Mouse (Mus musculus) adrenal gland, postnatal 25 days (tissue): ENCODE data around the gene Atf2. TPM values are rescaled to one million over a fixed set of nuclear protein-coding genes. Genes with fewer than 3 reads are reported as not detected.
"Not testable (repeated sequence)": the region's sequence is repeated elsewhere in the genome, so short reads cannot be mapped to it uniquely, and the experiment has no call there.

Experiments used
- DNase-seq: peaks from one replicate; pipeline ENCODE4 v3.0.0; 2021; ENCODE audit warnings: mixed read lengths
- long read RNA-seq: library from polyadenylated mRNA; stranded (forward); transcript quantifications from one replicate; pipeline ENCODE4 v2.0.0, GENCODE M21; 2021
- total RNA-seq: library from RNA; stranded (reverse); gene quantifications from 2 replicates; pipeline ENCODE4 v1.2.3, GENCODE M21; 2021

Gene Atf2
- 66.7 and 75.0 TPM in 2 replicates for total RNA-seq
- long read RNA-seq, full-length matches to known transcripts: 5 of 13 reads
- long read RNA-seq, partial matches to known transcripts: 3 of 13 reads
- long read RNA-seq, other reads (novel, unspliced or antisense): 5 of 13 reads

DNA sequence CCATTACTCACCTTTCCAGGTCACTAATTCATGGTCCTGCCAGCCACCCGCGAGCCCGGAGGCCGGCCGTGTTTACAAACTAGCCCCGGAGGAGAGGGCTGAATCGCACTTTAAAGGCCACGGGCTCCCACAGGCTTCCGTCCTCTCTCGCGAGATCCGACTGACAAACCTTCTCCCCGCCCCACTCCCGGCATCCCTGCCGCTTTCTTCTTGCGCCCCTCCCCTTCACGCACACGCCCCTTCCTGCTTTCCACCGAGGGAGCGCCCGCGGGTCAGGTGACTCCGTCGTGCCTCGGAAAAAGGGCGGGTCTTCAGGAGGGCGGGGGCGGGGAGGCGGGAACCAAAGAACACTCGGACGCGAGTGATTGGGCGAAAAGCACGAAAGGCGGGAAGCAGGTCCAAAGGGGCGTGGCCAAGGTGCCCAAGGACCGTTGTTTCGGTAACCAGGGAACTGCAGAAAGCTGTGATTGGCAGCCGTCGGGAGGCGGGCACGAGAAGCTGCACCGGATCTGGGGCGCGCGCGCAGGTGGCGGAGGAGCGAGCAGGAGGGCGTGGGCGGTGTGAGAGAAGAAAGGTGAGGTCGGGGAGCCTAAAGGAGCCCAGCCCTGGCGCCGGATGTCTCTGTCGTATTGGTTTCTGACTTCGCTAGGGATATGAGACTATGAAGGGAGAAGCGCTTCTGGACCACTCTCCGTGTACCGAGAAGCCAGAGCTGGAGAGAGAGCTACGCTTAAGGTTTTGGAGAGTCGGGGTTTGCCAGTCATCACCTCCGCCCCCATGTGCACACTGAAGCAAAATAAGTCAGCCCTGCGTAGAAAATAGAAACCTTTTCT is at the start of gene Atf2:
Gene Atf2 (minus strand): TSS at position 176 of the 833 bp plus-strand sequence.
- DNase-seq: peak; percentile 98

DNA sequence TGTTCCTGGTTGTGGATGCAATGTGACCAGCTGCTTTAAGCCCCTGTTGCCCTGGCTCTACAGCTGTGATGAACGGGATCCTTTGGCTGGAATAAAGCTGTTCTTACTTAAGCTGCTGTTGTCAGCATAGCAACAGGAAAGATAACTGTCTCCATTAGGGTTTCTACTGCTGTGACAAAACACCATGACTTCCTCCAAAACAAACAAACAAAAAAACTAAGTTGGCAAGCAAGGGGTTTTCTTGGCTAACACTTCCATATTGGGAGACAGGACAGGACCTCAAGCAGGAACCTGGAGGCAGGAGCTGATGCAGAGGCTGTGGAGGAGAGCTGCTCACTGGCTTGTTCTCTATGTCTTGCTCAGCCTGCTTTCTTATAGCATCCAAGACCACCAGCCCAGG is 48.8 kb upstream of the Atf2 start:
- DNase-seq: no peak

DNA sequence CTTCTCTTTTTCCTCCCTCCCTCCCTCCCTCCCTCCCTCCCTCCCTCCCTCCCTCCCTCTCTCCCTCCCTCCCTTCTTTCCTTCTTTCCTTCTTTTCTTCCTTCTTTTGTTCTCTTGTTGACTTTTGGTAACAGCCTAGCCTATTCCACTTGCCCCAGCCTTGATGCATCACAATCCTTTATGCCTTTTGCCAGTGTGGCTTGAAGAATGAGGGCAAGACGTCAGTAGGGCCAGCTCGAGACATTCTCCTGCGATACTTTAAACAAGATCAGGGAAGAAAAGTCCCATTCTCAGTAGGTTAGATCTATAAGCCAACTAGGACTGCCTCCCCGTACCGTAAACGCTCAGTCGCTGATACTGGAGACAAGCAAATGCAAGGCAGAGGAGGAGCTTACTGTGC is 48.0 kb upstream of the Atf2 start:
- DNase-seq: no peak

DNA sequence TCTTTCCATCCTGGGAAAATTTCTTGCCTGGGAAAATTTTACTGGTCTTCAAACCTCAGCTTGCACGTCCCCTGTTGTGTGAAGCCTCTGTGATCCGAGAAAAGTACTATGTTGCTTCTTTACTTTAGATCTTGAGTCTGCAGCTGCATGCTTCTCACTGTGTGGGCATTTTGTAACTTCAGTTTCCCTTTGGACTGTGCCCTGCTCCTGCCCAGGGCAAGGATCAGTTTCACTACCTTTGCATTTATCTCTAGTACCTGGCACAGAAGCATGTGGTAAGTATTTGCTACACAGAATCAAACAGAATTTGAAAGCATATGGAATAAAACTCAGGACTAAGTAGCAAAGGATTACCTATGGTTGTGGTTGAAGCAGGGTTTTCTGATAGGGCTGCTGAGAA is 46.5 kb upstream of the Atf2 start:
- DNase-seq: no peak

DNA sequence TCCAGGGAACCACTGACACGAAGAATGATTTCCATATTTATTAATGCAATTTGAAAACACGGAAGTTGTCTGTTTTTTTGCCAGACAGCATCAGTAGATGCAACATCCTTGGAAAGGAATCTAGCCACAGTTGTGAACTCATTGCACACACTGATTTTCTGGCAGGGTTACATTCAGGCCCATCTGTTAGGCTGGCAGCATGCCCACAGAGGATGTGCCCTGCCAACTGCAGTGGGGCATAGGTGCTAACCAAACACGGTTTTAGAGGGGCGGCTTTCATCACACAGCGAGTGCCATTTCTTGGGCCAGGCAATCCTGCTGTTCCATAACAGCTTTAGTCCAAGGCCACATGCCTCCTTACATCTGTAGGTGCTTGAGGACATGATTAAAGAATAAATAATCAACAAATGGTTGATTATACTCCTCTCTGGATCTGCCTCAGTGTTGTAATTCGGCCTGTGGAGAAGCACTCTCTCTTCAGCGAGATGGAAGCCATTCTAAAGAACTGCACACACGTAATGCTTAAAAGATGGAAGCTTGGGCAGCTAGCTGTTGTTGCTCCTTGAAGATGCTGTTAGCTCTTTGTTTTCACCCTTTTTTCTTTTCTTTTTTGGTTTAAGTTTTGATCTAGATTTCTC is 40.4 kb upstream of the Atf2 start:
- DNase-seq: peak; percentile 33

DNA sequence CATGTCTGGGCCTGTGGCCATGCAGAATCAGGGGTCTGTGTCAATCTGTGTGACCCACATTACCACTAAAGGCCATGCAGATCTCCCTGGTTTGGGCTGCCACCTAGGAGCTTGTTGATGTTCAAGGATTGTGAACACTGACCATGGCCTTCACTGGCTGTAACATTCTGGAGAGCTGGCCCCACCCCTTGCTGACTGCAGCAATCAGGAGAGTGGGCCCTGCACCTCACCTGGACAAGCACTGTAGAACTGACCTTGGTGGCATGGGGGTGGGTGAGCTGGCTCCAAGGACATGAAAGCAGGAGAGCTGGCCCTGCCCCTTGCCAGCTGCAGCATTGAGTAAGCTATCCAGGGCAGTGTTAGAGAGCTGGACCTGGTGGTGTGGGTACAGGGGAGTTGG is 35.3 kb upstream of the Atf2 start:
- DNase-seq: no peak

DNA sequence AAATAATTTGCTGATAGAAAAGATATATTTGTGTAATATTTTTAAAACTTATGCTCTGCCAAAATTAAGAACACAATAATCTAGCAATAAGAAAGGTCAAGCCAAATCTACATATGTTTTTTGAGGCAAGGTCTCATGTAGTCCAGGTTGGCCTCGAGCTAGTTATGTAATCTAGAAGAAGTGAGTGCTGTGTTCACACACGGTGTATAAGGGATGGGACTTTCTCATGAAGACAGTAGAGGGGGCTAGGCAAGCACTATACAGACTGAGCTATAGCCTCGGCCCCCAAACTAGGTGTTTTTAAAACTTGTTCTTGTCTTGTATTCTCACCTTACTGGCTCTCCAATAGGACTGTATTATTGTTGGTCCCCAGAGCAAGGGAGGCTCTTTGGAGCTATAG is 33.1 kb upstream of the Atf2 start:
- no peak for DNase-seq

DNA sequence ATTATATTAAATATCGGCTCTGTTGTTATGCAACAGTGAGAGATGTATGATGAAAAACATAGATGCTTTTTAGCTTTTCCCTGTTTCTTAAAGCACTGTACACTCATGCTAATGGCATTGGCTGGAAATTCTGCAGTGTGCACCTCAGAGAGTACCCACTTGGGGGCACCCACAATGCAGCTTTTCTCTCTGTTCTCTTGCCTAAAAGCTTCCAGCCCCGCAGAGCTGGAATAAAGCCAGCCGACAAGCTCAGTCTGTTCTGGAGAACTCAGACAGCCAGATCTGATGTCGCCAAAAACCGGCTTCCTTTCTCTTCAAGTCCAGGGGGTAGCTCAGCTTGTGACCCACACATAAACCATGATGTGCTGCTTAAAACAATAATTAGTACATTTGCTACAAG is 32.6 kb upstream of the Atf2 start:
- DNase-seq: peak; percentile 87

DNA sequence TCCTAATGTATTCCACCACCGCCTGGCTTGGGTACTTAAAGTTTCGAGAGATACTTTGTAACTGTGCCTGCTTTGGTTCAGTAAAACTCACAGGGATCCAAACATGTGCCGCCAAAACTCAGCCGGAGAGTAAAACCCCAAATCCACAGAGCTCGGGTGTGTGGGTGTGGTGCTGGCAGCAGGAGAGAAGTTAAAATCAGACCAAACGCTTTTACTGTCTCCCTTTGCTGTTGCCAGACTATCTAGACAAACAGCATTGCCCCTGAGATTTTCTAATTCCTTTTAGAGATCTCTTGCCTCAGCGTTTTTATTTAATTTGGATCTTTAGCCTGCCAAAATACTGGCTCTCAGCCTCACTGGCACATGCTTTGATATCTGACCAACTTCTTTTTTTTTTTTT is 27.2 kb upstream of the Atf2 start:
- no peak for DNase-seq

DNA sequence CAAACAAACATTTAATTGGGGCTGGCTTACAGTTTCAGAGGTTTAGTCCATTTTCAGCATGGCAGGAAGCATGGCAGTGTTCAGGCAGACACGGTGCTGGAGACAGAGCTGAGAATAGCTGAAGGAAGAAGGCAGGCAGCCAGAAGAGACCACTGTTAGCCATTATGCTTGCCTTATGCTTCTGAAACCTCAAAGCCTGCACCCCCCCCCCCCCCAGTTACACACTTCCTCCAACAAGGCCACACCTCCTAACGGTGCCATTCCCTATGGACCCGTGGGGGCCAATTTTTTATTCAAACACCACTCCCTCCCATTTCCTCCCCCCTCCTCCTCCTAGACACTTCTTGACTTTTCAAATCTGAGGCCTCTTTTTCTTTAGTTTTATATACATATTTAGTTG is 19.8 kb upstream of the Atf2 start:
- DNase-seq: no peak

DNA sequence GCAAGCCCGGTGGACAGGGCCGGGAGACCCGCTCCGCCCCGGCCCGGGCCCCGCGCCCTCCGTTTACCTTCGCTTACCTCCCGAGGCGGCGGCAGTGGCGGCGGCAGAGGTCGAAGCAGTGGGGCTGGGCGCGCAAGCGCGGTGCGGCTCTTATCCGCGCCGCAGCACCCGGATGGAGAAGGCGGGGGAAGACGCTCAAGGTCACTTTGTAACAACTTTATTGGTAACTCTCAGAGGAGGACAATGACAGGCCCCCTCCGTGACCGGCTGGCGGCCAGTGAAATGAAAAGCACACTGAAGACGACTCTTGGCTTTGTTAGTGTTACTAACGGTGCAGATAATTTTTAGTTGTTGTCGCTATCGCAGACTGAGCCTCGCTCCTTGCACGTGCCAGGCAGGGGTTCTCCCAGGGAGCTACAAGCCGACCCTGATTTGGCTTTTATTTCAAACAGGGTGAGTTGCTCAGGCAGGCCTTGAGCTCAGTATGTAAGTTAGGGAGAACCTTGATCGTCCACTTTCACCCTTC is 18.8 kb upstream of the Atf2 start, which contains the start of gene Atp5g3:
Gene Atp5g3 (minus strand): TSS at position 152 of the 526 bp plus-strand sequence.
- peak; percentile 91 for DNase-seq

DNA sequence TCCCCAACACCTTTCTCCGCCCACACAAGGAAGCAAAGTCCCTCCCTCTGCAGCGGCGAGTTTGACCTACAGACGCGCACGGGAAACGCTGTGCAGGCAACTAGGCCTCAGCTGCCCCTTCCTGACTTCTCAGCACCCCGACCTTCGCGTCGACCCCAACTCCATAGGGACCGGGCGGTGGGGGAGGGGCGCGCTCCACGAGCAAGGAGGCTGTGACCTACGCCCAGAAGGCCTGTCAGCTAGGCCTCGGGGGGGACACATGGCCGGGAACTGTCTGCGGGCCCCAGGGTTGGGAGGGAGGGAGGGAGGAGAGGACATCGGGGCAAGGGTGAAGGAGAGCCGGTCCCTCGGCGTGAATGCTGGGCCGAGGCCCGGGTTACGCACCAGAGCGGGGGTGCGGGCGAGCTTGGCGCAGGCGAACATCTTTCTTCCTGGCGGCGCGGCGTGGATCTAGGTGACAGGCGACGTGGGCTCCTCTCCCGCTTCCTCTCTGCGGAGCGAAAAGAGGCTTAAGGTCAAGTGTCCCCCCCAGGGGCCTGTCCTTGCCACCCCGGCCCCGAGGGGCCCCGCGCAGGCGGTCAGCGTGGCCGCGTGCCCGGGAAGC is 18.2 kb upstream of the Atf2 start:
- DNase-seq: peak; percentile 72

DNA sequence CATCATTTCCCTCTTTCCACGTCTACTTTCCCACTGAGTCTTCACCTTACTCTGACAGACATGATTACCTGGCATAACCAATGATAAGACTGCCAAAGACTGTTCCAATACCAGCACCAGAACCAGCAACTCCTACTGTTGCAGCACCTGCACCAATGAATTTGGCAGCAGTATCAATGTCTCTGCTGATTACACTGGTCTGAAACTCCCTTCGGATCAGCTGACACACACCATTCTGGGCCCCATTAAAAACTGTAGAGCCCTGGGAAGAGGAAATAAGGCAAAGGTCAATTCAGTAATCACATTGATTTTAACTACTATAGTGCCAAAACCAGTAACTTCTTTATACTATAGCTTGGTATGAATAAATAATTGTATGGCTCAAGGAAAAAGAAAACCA is 16.7 kb upstream of the Atf2 start:
- DNase-seq: no peak

DNA sequence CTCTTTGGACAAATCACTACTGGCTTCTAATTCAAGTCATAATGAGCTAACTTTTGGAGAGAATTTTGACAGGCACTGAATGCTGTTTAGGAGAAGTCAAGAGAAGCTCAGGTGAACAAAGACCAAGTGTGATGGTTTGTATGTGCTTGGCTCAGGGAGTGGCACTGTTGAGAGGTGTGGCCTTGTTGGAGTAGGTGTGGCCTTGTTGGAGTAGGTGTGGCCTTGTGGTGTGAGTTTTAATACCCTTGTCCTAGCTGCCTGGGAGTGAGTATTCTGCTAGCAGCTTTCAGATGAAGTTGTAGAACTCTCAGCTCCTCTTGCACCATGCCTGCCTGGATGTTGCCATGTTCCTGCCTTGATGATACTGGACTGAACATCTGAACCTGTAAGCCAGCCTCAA is 12.2 kb upstream of the Atf2 start:
- not testable (repeated sequence) for DNase-seq

DNA sequence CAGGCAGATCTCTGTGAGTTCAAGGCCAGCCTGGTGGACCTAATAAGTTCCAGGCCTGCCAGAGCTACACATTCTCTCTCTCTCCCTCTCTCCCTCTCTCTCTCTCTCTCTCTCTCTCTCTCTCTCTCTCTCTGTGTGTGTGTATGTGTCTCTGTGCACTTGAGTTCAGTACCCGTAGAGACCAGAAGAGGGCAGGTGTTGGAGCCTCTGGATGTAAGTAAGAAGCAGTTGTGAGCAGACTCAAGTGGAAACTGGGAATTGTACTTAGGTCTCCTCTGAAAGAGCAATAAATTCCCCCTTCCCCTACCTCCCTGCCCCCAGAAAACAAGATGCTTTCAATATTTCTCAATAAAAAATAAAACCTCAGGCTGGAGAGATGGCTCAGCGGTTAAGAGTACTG is 11.1 kb upstream of the Atf2 start:
- DNase-seq: no peak

DNA sequence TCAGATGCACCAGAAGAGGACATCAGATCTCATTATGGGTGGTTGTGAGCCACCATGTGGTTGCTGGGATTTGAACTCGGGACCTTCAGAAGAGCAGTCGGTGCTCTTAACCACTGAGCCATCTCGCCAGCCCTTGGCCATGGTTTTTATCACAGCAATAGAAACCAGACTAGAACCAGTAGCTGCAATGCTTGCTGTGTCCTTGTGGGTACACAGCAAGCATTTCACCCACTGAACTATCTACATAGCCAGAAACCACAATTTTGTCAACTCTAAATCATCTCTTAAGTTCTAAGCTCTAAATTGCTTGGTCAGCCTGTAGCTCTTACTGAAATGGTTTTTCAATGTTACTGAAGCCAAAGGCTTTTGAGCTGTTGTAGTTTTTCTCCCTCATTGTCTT is 9.9 kb upstream of the Atf2 start:
- not testable (repeated sequence) for DNase-seq

DNA sequence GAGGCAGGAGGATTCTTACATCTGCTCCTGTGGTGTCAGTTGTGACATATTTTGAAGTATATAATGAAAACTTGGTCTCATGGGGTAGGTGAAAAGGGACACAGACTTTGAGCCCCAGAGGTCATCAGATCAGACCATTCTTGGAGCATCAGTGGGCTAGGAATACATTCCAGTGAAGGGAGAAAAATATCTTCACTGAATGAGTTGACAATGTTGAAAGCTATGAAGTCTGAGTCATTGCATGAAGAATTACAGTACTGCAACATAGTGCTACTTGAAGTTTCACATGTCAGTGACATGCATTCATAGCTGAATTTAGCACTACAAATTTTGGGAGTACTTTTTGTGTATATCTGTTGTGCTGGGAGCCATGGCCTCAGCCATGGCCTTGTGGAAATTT is 8.7 kb upstream of the Atf2 start:
- DNase-seq: no peak

DNA sequence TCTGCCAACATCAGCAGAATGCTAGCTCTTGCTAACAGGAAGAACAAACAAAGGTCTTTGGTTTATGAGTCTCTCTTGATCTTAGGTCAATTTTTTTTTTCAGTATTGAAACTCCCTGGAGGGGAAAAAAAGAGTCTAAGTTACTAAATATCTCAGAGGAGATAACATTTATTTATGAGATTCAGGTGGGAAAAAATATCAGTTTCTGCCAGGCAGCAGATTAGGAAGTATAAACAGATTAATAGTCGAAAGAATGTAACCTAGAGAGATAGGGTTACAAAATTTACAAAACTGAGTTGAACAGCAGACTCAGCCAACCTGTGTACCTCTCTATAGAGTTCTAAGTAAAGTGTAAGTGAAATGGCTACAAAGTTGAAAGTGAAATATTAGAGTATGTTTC is 7.9 kb upstream of the Atf2 start:
- DNase-seq: no peak

DNA sequence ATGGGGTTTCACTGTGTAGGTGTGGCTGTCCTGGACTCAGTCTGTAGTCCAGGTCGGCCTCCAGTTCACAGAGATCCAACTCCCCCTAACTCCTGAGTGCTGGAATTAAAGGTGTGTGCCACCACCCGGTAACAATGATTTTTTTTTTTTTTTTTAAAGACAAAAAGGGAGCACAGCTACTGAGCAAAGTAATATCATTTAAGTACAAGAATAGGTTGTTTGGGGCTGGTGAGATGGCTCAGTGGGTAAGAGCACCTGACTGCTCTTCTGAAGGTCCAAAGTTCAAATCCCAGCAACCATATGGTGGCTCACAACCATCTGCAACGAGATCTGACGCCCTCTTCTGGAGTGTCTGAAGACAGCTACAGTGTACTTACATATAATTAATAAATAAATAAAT is 4.5 kb upstream of the Atf2 start:
- not testable (repeated sequence) for DNase-seq

DNA sequence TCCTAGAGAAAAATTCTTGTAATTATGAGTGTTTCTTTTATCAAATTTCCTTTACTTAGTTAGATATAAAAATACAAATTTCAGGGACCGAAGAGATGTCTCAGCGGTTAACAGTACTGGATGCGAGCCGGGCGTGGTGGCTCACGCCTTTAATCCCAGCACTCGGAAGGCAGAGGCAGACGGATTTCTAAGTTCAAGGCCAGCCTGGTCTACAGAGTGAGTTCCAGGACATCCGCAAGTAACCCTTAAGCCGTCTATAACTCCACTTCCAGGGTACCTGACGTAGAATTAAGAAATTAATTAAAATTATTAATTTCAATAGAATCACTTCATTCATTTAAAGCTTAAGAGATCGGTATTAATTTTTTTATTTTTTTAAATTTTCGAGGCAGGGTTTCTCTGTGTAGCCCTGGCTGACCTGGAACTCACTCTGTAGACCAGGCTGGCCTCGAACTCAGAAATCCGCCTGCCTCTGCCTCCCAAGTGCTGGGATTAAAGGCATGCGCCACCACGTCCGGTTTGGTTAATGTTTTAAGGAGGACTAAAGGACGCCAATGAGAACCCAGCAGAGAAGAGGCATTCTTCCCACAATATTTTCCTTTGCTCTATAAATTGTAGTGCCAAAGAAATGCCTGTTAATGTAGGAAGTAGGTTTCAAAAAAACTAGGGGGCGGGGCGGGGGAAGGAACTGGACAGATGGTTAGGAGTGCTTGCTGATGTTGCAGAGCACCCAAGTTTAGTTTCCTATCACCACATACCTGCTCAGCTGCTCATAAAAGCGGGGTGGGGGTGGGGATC is 1.2 kb upstream of the Atf2 start:
- no peak for DNase-seq

DNA sequence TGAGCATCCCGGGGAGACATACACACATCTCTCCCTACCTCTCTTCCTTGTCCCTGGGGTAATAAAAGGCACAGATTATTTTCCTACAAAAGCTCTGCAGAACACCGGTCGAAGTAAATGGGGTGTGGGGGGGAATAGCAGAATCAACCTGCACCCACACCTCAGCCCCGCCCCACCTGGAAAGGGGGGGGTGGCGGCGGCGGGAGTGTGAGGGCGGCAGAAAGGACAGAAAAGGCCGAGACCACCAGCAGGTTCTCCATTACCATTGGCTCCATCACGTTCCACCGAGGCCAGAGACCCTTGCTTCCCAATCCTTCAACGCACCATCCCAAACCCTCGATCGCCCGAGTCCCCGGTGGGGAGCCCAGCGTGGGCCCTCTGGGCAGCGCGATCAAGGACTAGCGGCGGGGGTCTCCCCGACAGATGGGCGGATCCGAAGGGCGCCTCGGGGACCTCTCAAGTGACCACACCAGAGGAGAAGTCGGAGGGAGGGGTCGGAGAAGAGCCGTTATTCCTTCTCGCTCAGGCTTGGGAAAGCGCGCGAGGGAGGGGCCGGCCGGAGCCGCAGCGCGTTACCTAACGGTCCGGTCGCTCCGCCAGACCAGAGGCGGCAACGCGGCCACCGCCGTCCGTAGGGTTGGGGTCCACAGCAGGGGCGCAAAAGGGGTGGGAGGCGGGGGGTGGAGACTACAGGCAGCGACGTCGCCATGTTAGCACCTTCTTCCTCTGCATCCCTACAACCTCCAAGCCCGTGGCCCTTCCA is 557 bp downstream of the Atf2 start:
- DNase-seq: no peak
